In genomic region chr10:39472923-39473322, GRCm38 (mm10) we compare ENCODE assay signal across 23 mouse cellular contexts.
DNase-seq lines count a peak whose midpoint lies in the region; ATAC-seq and TF ChIP-seq lines count a peak whose summit lies in the region.
"Had no signal": no experiment of that assay in that cellular context is flagged by ENCODE, and none has a peak within 500 bp of the region (broad histone marks: within the 10 kb centered on the region; RNA-seq: fewer than 3 reads in every experiment).

No protein-coding gene starts in this region.

- H3K36me3 ChIP-seq in intestine, postnatal 0 days (ENCODE audit: control insufficient read depth, insufficient read depth): no peaks in the 10 kb centered on the region; the same call in 1 of the 2 replicates
- H3K36me3 ChIP-seq in midbrain, embryonic 10.5 days: no peaks in the 10 kb centered on the region
- H3K36me3 ChIP-seq: embryonic facial prominence, embryonic 15.5 days; heart, embryonic 15.5 days; limb, embryonic 13.5 days; liver, embryonic 13.5 days had no signal

- no peak overlapping the region for H3K4me2 ChIP-seq in intestine, postnatal 0 days (replicated peaks; ENCODE audit: low read depth)
- H3K4me2 ChIP-seq: embryonic facial prominence, embryonic 15.5 days; heart, embryonic 15.5 days; liver, embryonic 13.5 days; midbrain, embryonic 11.5 days had no signal

- ATAC-seq in intestine, postnatal 0 days: 0 out of 2 replicates have a peak, but pooled peaks have one; percentile 22

- H3K27ac ChIP-seq in gastrocnemius, adult 2 months: peak overlapping the region; percentile 76
- H3K27ac ChIP-seq in intestine, postnatal 0 days (ENCODE audit: low read depth, low read length): no peak overlapping the region
- H3K27ac ChIP-seq in midbrain, embryonic 10.5 days (replicated peaks): no peak overlapping the region
- H3K27ac ChIP-seq: heart, embryonic 15.5 days; kidney, postnatal 0 days; limb, embryonic 13.5 days; liver, embryonic 13.5 days had no signal

- intact Hi-C loops in gastrocnemius, adult 2 months (cut with DNase I): no loop called here

- 62% methylated on average over 7 of the region's 7 CpGs for WGBS in intestine, postnatal 0 days
- 94% methylated on average over 7 of the region's 7 CpGs for WGBS in midbrain, embryonic 10.5 days

- H3K27me3 ChIP-seq in intestine, postnatal 0 days (replicated peaks; ENCODE audit: control insufficient read depth, insufficient read depth, low read length): no peaks in the 10 kb centered on the region
- H3K27me3 ChIP-seq in midbrain, embryonic 10.5 days (ENCODE audit: low read depth, poor library complexity, severe bottlenecking): no peaks in the 10 kb centered on the region
- H3K27me3 ChIP-seq: embryonic facial prominence, embryonic 15.5 days; heart, embryonic 15.5 days; limb, embryonic 13.5 days; liver, embryonic 13.5 days had no signal

- no peak overlapping the region for H3K9ac ChIP-seq in intestine, postnatal 0 days (ENCODE audit: low read depth, low read length)
- H3K9ac ChIP-seq: embryonic facial prominence, embryonic 15.5 days; heart, embryonic 15.5 days; hindbrain, embryonic 14.5 days; limb, embryonic 13.5 days; liver, embryonic 13.5 days; lung, embryonic 14.5 days had no signal

- DNase-seq in gastrocnemius, adult 2 months: peak; percentile 28
- DNase-seq in gastrocnemius, adult 18-20 months (ENCODE audit: low spot score): no peak
- peak; percentile 27 for DNase-seq in lung, postnatal 36 days
- no peak for DNase-seq in lung, postnatal 25 days (ENCODE audit: low spot score)
- no peak for DNase-seq in urinary bladder, adult 2 months (ENCODE audit: low spot score)
- DNase-seq in midbrain, embryonic 10.5 days (ENCODE audit: low spot score): no peak
- DNase-seq: adrenal gland, postnatal 14 days; embryo, embryonic 11 days; gastrocnemius, postnatal 36 days; kidney, adult 11 months; layer of hippocampus, adult 9-11 months; liver, embryonic 13.5 days; lung, embryonic 14.5 days; right cerebral cortex, postnatal 14 days; spleen, adult 18-20 months; thymus, postnatal 14 days had no signal

- H3K4me1 ChIP-seq in intestine, postnatal 0 days (replicated peaks; ENCODE audit: control insufficient read depth, insufficient read depth, low read length): peaks cover 6% of the 10 kb centered on the region; the same call in 1 of the 2 replicates
- peaks cover 9% of the 10 kb centered on the region for H3K4me1 ChIP-seq in midbrain, embryonic 10.5 days

- TF ChIP-seq CTCF in gastrocnemius, adult 2 months (IDR thresholded peaks at IDR 0.05): no peak
- TF ChIP-seq CTCF in intestine, postnatal 0 days (IDR thresholded peaks at IDR 0.05; ENCODE audit: low read depth): no peak

- H3K4me3 ChIP-seq in gastrocnemius, adult 2 months: no peak overlapping the region
- H3K4me3 ChIP-seq in intestine, postnatal 0 days (ENCODE audit: low read depth, low read length): no peak overlapping the region
- no peak overlapping the region for H3K4me3 ChIP-seq in midbrain, embryonic 10.5 days
- H3K4me3 ChIP-seq: embryonic facial prominence, embryonic 15.5 days; heart, embryonic 15.5 days; limb, embryonic 13.5 days; liver, embryonic 13.5 days had no signal

- no peaks in the 10 kb centered on the region for H3K9me3 ChIP-seq in intestine, postnatal 0 days (ENCODE audit: control insufficient read depth)
- H3K9me3 ChIP-seq in midbrain, embryonic 10.5 days (replicated peaks): no peaks in the 10 kb centered on the region
- H3K9me3 ChIP-seq: embryonic facial prominence, embryonic 15.5 days; heart, embryonic 15.5 days; limb, embryonic 13.5 days; liver, embryonic 13.5 days had no signal

Comparison
In these comparisons a context has a peak if more than half of its experiments do, and no peak if none do; other contexts are left out.
1. DNase-seq: peak in gastrocnemius, adult 2 months (single experiment) and lung, postnatal 36 days (single experiment); none in gastrocnemius, adult 18-20 months (single experiment), lung, postnatal 25 days (single experiment), urinary bladder, adult 2 months (single experiment) and midbrain, embryonic 10.5 days (single experiment).